Mouse (Mus musculus) embryonic facial prominence, embryonic 15.5 days (tissue): Measurements from ENCODE around the gene Drosha. TPM values are rescaled to one million over a fixed set of nuclear protein-coding genes. Genes with fewer than 3 reads are reported as not detected.

ENCODE experiments used
- ATAC-seq: fragments of 200-750 bp; cut with Nextera tagmentation; 2 replicates; pipeline ENCODE4 v1.8.0; 2017; ENCODE audit warnings: low read depth, moderate TSS enrichment; ENCODE audit not compliant: insufficient number of reproducible peaks, low FRiP score, low TSS enrichment
- H3K27ac ChIP-seq: fragments of 300-500 bp; sonication (generic); replicated peaks from 2 replicates; pipeline ENCODE4 v1.5.1; 2015; ENCODE audit warnings: mild to moderate bottlenecking, inconsistent platforms
- H3K27me3 ChIP-seq: fragments of 300-500 bp; sonication (generic); 2 replicates; pipeline ENCODE4 v1.6.1; 2015; ENCODE audit warnings: inconsistent platforms
- H3K36me3 ChIP-seq: fragments of 300-500 bp; sonication (generic); 2 replicates; pipeline ENCODE4 v1.6.1; 2015; ENCODE audit warnings: mild to moderate bottlenecking, inconsistent platforms
- H3K4me1 ChIP-seq: fragments of 300-500 bp; sonication (generic); 2 replicates; pipeline ENCODE4 v1.6.1; 2015; ENCODE audit warnings: inconsistent platforms
- H3K4me2 ChIP-seq: fragments of 300-500 bp; sonication (generic); replicated peaks from 2 replicates; pipeline ENCODE4 v1.6.1; 2015; ENCODE audit warnings: mild to moderate bottlenecking, inconsistent platforms
- H3K4me3 ChIP-seq: fragments of 300-500 bp; sonication (generic); replicated peaks from 2 replicates; pipeline ENCODE4 v1.5.1; 2015; ENCODE audit warnings: mild to moderate bottlenecking, inconsistent platforms
- H3K9ac ChIP-seq: fragments of 300-500 bp; sonication (generic); 2 replicates; pipeline ENCODE4 v1.6.1; 2015; ENCODE audit warnings: inconsistent platforms
- H3K9me3 ChIP-seq: fragments of 300-500 bp; sonication (generic); replicated peaks from 2 replicates; pipeline ENCODE4 v1.6.1; 2016; ENCODE audit warnings: inconsistent platforms
- WGBS: fragments of 180-500 bp; shearing (Covaris S2); methylation state at CpG from one replicate; pipeline ENCODE4 v1.1.7; 2015; 5-methylcytosine and 5-hydroxymethylcytosine counted together
- polyA plus RNA-seq: library from polyadenylated mRNA; unstranded; fragments of >200 nt; fragmentation: Nextera tagmentation; extraction: Ambion mirVana; gene quantifications from 2 replicates; pipeline ENCODE4 v1.2.1, GENCODE M21; 2015

The Drosha gene
- polyA plus RNA-seq, 1 experiment from 2014 or later, result 38.2 TPM

DNA sequence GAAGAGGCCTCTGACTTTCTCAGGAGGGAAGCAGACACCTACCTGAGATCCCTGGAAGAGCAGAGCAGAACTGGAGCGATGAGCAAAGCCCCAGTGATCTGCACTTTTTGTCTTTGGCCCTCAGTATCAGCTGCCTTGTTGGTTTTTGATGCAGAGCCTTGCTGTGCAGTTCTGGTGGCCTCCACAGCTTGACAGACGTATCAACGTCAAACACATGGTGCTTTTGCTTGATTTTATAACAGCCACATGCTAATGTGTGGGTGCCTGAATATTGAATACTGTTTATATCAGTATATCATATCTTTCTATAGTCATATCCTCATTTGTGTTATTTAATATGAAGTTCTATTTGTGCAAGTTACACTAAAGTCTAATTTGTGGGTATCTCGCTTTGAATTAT is 19.5 kb upstream of the Drosha start:
- H3K27ac ChIP-seq, result no peak overlapping the region
- H3K9ac ChIP-seq, result no peak overlapping the region
- peaks cover 32% of the 10 kb centered on the region for H3K36me3 ChIP-seq
- H3K4me2 ChIP-seq, result no peak overlapping the region
- no peaks in the 10 kb centered on the region for H3K9me3 ChIP-seq
- ATAC-seq, result no peak
- 81% methylated on average over 4 of the region's 4 CpGs for WGBS
- H3K4me3 ChIP-seq, result no peak overlapping the region
- no peaks in the 10 kb centered on the region for H3K4me1 ChIP-seq
- H3K27me3 ChIP-seq, result no peaks in the 10 kb centered on the region

DNA sequence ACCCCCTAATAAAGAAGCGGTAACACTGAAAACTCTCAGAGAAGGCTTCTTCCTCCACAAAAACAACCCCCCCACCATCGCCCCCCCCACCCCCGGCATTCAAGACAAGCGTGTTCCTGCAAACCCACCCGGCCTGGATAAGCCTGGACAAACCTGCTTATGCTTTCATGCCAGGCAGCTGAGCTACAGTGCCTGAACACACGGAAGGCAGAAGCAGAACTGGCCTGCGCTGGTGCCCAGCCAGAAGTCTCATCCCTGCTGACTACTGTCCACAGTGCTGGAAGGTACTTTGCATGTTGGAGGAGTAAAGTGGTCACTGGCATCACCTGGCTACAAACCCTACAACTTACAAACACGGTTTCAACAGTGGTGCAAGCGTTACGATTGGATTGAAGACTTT is 17.5 kb upstream of the Drosha start:
- Histone ChIP-seq H3K4me3 (no peak overlapping the region), H3K9ac (no peak overlapping the region), H3K27ac (no peak overlapping the region), H3K36me3 (peaks cover 52% of the 10 kb centered on the region), H3K27me3 (no peaks in the 10 kb centered on the region), H3K4me1 (no peaks in the 10 kb centered on the region), H3K9me3 (no peaks in the 10 kb centered on the region), H3K4me2 (no peak overlapping the region)
- ATAC-seq, result no peak
- 93% methylated on average over 10 of the region's 10 CpGs for WGBS

- Histone ChIP-seq H3K9ac (no peak overlapping the region), H3K4me1 (no peaks in the 10 kb centered on the region), H3K9me3 (no peaks in the 10 kb centered on the region), H3K27ac (no peak overlapping the region), H3K4me2 (no peak overlapping the region), H3K4me3 (no peak overlapping the region), H3K36me3 (peaks cover 69% of the 10 kb centered on the region), H3K27me3 (no peaks in the 10 kb centered on the region)
- no peak for ATAC-seq
- 88% methylated on average over 6 of the region's 6 CpGs for WGBS
Measured at GRCm38 (mm10) chr15:12809305-12809704, 15.3 kb upstream of the Drosha start.

DNA sequence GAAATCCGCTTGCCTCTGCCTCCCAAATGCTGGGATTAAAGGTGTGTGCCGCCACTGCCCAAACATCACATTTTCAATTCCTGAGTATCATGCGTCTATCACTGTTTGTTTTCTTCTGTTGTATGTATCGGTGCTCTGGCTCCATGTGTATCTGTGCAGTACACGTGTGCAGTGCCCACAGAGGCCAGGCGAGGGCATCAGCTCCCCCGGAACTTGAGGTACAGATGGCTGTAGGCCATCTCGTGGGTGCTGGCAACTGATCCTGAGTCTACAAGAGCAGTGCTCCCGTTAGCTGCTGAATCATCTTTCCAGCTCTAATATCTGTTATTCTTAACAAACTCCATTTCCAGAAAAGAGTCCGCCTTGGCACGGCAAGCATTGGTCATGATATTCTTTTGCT is 12.0 kb upstream of the Drosha start:
- Histone ChIP-seq H3K36me3 (peaks cover 84% of the 10 kb centered on the region), H3K9ac (no peak overlapping the region), H3K4me2 (no peak overlapping the region), H3K4me3 (no peak overlapping the region), H3K27me3 (no peaks in the 10 kb centered on the region), H3K4me1 (no peaks in the 10 kb centered on the region), H3K27ac (no peak overlapping the region), H3K9me3 (no peaks in the 10 kb centered on the region)
- 93% methylated on average over 11 of the region's 11 CpGs for WGBS
- no peak for ATAC-seq

DNA sequence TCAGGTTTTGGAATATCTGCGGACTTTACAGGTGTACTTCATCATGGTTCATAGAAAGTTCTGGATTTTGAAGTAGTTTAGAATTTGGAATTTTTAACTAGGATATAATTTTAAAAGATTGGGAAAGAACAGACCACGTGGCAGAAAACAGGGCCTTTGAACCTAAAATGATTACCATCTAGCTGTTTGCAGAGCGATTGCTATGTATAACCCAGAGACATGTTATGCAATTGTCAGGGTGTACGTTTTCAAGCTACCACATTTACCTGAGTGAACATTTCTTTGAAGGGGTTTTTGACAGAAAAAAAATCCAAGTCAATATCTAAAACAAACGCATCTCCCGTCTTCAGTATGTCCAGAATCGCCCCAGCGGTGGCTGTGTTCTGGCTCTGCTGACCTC is 7.0 kb upstream of the Drosha start:
- H3K27ac ChIP-seq, result no peak overlapping the region

DNA sequence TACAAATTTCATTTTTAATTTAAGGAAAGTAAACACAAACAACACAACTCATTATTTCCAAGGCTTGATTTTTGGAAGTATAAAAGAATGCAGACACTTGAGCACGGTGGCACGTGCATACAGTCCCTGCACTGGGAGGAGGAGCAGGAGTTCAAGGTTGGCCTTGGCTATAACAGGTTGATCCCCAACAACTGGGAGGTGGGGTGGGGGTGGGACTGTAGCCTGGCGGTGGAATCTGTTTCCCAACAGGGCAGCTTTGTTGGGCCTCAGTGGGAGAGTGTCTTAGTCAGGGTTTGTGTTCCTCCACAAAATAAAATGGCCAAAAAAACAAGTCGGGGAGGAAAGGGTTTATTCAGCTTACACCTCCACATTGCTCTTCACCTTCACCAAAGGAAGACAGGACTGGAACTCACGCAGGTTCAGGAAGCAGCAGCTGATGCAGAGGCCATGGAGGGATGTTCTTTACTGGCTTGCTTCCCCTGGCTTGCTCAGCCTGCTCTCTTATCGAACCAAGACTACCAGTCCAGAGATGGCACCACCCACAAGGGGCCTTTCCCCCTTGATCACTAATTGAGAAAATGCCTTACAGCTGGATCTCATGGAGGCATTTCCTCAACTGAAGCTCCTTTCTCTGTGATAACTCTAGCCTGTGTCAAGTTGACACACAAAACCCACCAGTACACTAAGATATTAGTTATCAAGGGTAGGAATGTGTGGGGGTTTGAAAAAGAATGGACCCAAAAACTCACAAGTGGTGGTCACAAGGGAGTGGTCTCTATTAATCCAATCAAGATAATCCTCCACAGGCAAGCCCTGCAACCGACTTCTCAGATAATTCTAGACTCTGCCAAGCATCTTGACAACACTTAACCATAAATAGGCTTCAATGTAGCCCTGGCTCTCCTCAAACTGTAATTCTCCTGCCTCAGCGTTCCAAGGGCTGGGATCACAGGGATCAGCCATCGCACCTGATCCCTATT is 1.9 kb upstream of the Drosha start:
- H3K27ac ChIP-seq, result no peak overlapping the region
- 58% methylated on average over 9 of the region's 9 CpGs for WGBS
- no peak for ATAC-seq
- H3K36me3 ChIP-seq, result peaks cover 45% of the 10 kb centered on the region
- H3K27me3 ChIP-seq, result no peaks in the 10 kb centered on the region
- H3K9ac ChIP-seq, result no peak overlapping the region
- no peak overlapping the region for H3K4me2 ChIP-seq
- H3K4me3 ChIP-seq, result no peak overlapping the region
- H3K4me1 ChIP-seq, result peaks cover 14% of the 10 kb centered on the region
- no peaks in the 10 kb centered on the region for H3K9me3 ChIP-seq

More for the DNA sequence above, 7.0 kb upstream of the Drosha start:
- 94% methylated on average over 8 of the region's 8 CpGs for WGBS
- Histone ChIP-seq H3K4me3 (no peak overlapping the region), H3K9me3 (no peaks in the 10 kb centered on the region), H3K4me2 (no peak overlapping the region), H3K36me3 (peaks cover 80% of the 10 kb centered on the region), H3K27me3 (no peaks in the 10 kb centered on the region), H3K4me1 (no peaks in the 10 kb centered on the region), H3K9ac (no peak overlapping the region)
- ATAC-seq, result no peak

DNA sequence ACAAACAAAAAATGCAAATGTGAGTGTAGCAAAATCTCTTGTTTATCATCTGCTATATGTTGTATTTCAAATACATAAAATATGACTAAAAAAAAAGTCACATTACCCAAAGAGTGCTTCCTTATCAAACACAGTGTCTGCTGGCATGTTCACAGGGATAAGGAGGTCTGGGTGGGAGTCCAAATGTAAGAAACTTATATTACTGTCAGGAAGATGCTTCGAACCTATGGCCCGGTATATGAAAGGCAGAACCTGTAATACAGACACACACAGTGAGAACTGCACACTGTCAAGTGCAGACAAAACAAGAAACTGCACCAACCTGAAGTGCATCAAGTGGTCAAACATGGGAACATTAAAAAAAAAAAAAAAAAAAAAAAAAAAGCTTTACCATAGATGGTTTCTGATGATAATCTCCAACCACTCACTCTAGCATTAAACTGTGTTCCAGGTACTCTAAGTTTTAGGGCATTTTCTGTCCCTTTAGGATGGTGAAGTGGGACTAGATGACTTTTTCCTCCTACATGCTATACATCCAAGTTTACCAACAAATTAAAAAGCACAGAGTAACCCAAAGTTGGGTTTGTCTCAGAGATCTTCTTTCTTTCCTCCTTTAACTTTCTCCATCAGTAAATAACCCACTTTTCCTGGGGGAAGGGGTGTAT is 1.0 kb upstream of the Drosha start:
- ATAC-seq, result no peak
- peak overlapping the region; percentile 96 for H3K9ac ChIP-seq
- H3K4me3 ChIP-seq, result peak overlapping the region; percentile 97
- WGBS, result 90% methylated on average over 2 of the region's 2 CpGs
- peaks cover 43% of the 10 kb centered on the region for H3K36me3 ChIP-seq
- peak overlapping the region; percentile 60 for H3K27ac ChIP-seq
- H3K9me3 ChIP-seq, result no peaks in the 10 kb centered on the region
- H3K4me1 ChIP-seq, result peaks cover 14% of the 10 kb centered on the region
- H3K4me2 ChIP-seq, result peak overlapping the region; percentile 65
- H3K27me3 ChIP-seq, result no peaks in the 10 kb centered on the region

DNA sequence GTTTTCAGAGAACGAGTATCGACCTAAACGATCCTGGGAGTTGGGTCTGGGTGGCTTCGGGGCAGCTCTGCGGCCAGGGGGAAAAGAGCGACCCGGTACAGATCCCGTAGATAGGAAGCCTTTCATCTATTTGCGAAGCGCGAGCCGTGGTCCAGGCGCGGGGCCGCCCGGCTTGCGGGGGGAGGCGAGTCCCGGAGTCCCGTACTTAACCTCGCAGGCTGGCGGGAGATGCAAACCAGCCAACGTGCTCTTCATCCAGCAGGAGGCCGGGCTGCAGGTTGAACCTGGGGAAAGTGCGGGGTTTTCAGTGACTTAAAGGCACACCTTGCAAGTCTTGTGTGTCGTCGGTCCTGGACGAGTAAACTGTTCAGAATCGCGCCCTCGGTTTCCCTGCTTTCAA is 350 bp downstream of the Drosha start:
- H3K4me1 ChIP-seq, result peaks cover 14% of the 10 kb centered on the region
- ATAC-seq, result no peak; the same call in 1 of the 2 replicates
- H3K27ac ChIP-seq, result peak overlapping the region; percentile 48; the same call in 1 of the 2 replicates
- WGBS, result under 1% methylated on average over 31 of the region's 31 CpGs
- no peaks in the 10 kb centered on the region for H3K9me3 ChIP-seq
- peak overlapping the region; percentile 71 for H3K4me2 ChIP-seq
- H3K9ac ChIP-seq, result peak overlapping the region; percentile 81
- H3K36me3 ChIP-seq, result peaks cover 42% of the 10 kb centered on the region
- peak overlapping the region; percentile 97 for H3K4me3 ChIP-seq
- no peaks in the 10 kb centered on the region for H3K27me3 ChIP-seq

DNA sequence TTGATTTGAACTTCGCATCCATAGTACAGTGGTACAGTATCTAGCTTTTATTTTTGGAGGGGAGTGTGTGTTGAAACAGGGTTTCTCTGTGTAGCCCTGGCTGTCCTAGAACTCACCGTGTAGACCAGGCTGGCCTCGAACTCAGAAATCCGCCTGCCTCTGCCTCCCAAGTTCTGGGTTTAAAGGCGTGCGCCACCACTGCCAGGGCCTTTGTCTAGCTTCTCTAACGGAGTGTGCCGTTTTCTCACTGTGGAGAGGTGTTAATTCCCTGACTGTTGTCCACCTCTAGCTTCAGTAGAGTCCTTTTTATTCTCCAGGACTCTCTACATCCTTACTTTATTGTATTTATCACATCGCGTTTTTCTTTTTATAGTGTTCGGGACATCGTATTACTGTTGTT is 793 bp downstream of the Drosha start:
- Histone ChIP-seq H3K9ac (peak overlapping the region; percentile 81), H3K27ac (no peak overlapping the region)
- WGBS, result 54% methylated on average over 12 of the region's 12 CpGs

GRCm38 (mm10) chr15:12829878-12830277 is 5.3 kb downstream of the Drosha start:
- WGBS, result 89% methylated on average over 3 of the region's 3 CpGs
- ATAC-seq, result no peak
- no peak overlapping the region for H3K9ac ChIP-seq
- no peak overlapping the region for H3K4me2 ChIP-seq
- peaks cover 14% of the 10 kb centered on the region for H3K4me1 ChIP-seq
- H3K27me3 ChIP-seq, result no peaks in the 10 kb centered on the region
- no peak overlapping the region for H3K27ac ChIP-seq
- H3K9me3 ChIP-seq, result no peaks in the 10 kb centered on the region
- no peak overlapping the region for H3K4me3 ChIP-seq
- H3K36me3 ChIP-seq, result peaks cover 53% of the 10 kb centered on the region

More for the DNA sequence above, 793 bp downstream of the Drosha start:
- Histone ChIP-seq H3K9me3 (no peaks in the 10 kb centered on the region), H3K27me3 (no peaks in the 10 kb centered on the region), H3K4me1 (peaks cover 14% of the 10 kb centered on the region), H3K36me3 (peaks cover 42% of the 10 kb centered on the region), H3K4me3 (peak overlapping the region; percentile 97), H3K4me2 (peak overlapping the region; percentile 71)
- ATAC-seq, result no peak

DNA sequence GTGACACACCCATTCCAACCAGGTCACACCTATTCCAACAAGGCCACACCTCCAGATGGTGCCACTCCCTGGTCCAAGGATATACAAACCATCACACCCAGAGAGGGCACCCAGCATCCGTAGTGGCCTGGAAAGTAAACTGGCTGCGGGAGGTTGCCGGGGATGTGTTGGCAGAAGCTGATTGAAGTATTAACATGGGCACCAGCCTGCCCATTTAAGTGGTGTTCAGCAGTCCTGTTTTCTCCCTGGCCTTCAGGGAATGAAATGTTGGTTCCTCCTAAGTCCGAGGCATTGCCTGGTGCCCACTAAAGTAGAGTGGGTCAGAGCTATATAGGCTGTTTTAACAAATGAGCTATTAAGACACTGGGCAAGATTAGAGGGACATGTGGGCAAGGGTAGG is 8.0 kb downstream of the Drosha start:
- no peak overlapping the region for H3K27ac ChIP-seq
- no peak overlapping the region for H3K4me2 ChIP-seq
- no peaks in the 10 kb centered on the region for H3K27me3 ChIP-seq
- H3K9me3 ChIP-seq, result no peaks in the 10 kb centered on the region
- H3K4me1 ChIP-seq, result no peaks in the 10 kb centered on the region
- H3K9ac ChIP-seq, result no peak overlapping the region
- peaks cover 69% of the 10 kb centered on the region for H3K36me3 ChIP-seq
- WGBS, result 93% methylated on average over 4 of the region's 4 CpGs
- no peak for ATAC-seq
- H3K4me3 ChIP-seq, result no peak overlapping the region
